In genomic region chrX:85855938-85856337, GRCm38 (mm10) we compare ENCODE assay signal across 23 mouse cellular contexts. TPM values are rescaled to one million over a fixed set of nuclear protein-coding genes. Genes with fewer than 3 reads are reported as not detected.
A peak's percentile ranks its signal among the peaks of the same experiment; 100 is the strongest.
DNase-seq lines count a peak whose midpoint lies in the region; ATAC-seq and TF ChIP-seq lines count a peak whose summit lies in the region.
"Had no signal": no experiment of that assay in that cellular context is flagged by ENCODE, and none has a peak within 500 bp of the region (broad histone marks: within the 10 kb centered on the region; RNA-seq: fewer than 3 reads in every experiment).

No protein-coding gene starts in this region.

- no peaks in the 10 kb centered on the region for H3K4me1 ChIP-seq in intestine, embryonic 15.5 days (replicated peaks)
- no peaks in the 10 kb centered on the region for H3K4me1 ChIP-seq in intestine, postnatal 0 days (replicated peaks; ENCODE audit: control insufficient read depth, insufficient read depth, low read length)
- no peaks in the 10 kb centered on the region for H3K4me1 ChIP-seq in kidney, embryonic 16.5 days (ENCODE audit: insufficient read depth, low read length)
- no peaks in the 10 kb centered on the region for H3K4me1 ChIP-seq in forebrain, embryonic 12.5 days
- H3K4me1 ChIP-seq: embryonic facial prominence, embryonic 12.5 days; forebrain, embryonic 13.5 days; heart, embryonic 13.5 days; hindbrain, embryonic 15.5 days had no signal

- intact Hi-C loops in gastrocnemius, postnatal 14 days (cut with DNase I; ENCODE audit: low total_unique reads): no loop called here

- H3K4me3 ChIP-seq in intestine, embryonic 15.5 days (replicated peaks): no peak overlapping the region
- H3K4me3 ChIP-seq in intestine, postnatal 0 days (ENCODE audit: low read depth, low read length): no peak overlapping the region
- no peak overlapping the region for H3K4me3 ChIP-seq in kidney, embryonic 16.5 days (ENCODE audit: low read length)
- no peak overlapping the region for H3K4me3 ChIP-seq in forebrain, embryonic 12.5 days (replicated peaks)
- H3K4me3 ChIP-seq: embryonic facial prominence, embryonic 12.5 days; forebrain, embryonic 13.5 days; gastrocnemius, adult 2 months; heart, embryonic 13.5 days; hindbrain, embryonic 15.5 days had no signal

- H3K36me3 ChIP-seq in intestine, embryonic 15.5 days: no peaks in the 10 kb centered on the region
- no peaks in the 10 kb centered on the region for H3K36me3 ChIP-seq in intestine, postnatal 0 days (ENCODE audit: control insufficient read depth, insufficient read depth)
- no peaks in the 10 kb centered on the region for H3K36me3 ChIP-seq in kidney, embryonic 16.5 days (ENCODE audit: insufficient read depth, low read length)
- H3K36me3 ChIP-seq in forebrain, embryonic 12.5 days (replicated peaks): no peaks in the 10 kb centered on the region
- H3K36me3 ChIP-seq: embryonic facial prominence, embryonic 12.5 days; G1E; heart, embryonic 13.5 days; hindbrain, embryonic 15.5 days had no signal

- H3K27me3 ChIP-seq in intestine, embryonic 15.5 days (replicated peaks): no peaks in the 10 kb centered on the region
- H3K27me3 ChIP-seq in intestine, postnatal 0 days (replicated peaks; ENCODE audit: control insufficient read depth, insufficient read depth, low read length): no peaks in the 10 kb centered on the region
- no peaks in the 10 kb centered on the region; the same call in 1 of the 2 replicates for H3K27me3 ChIP-seq in kidney, embryonic 16.5 days (ENCODE audit: insufficient read depth, low read length)
- H3K27me3 ChIP-seq in forebrain, embryonic 12.5 days: no peaks in the 10 kb centered on the region
- H3K27me3 ChIP-seq: embryonic facial prominence, embryonic 12.5 days; forebrain, embryonic 13.5 days; heart, embryonic 13.5 days; hindbrain, embryonic 15.5 days had no signal

- no peak overlapping the region for H3K4me2 ChIP-seq in intestine, embryonic 15.5 days (replicated peaks)
- no peak overlapping the region for H3K4me2 ChIP-seq in intestine, postnatal 0 days (replicated peaks; ENCODE audit: low read depth)
- no peak overlapping the region for H3K4me2 ChIP-seq in kidney, embryonic 16.5 days (replicated peaks; ENCODE audit: low read depth, low read length)
- H3K4me2 ChIP-seq in forebrain, embryonic 12.5 days: no peak overlapping the region
- H3K4me2 ChIP-seq: embryonic facial prominence, embryonic 12.5 days; forebrain, embryonic 13.5 days; heart, embryonic 13.5 days; hindbrain, embryonic 15.5 days had no signal

- H3K9ac ChIP-seq in intestine, embryonic 15.5 days: no peak overlapping the region
- no peak overlapping the region for H3K9ac ChIP-seq in intestine, postnatal 0 days (ENCODE audit: low read depth, low read length)
- H3K9ac ChIP-seq in kidney, embryonic 16.5 days (replicated peaks; ENCODE audit: low read length): no peak overlapping the region
- no peak overlapping the region for H3K9ac ChIP-seq in forebrain, embryonic 12.5 days
- H3K9ac ChIP-seq: embryonic facial prominence, embryonic 12.5 days; forebrain, embryonic 13.5 days; heart, embryonic 13.5 days; hindbrain, embryonic 15.5 days had no signal

- TF ChIP-seq CTCF in intestine, postnatal 0 days (IDR thresholded peaks at IDR 0.05; ENCODE audit: low read depth): no peak

- DNase-seq in kidney, adult 8-10 months: peak; percentile 5 to 73
- DNase-seq in kidney, postnatal 25 days: peak; percentile 5 to 39
- no peak for DNase-seq in gastrocnemius, postnatal 14 days
- DNase-seq in adrenal gland, adult 18-20 months (ENCODE audit: low spot score in 2 of 2): no peak
- DNase-seq: adrenal gland, postnatal 10 days; B cell, adult 2 months; cerebellum, adult 11-12 months; cerebellum, adult 9-10 months; cerebellum, postnatal 25 days; gastrocnemius, adult 2 months; gastrocnemius, postnatal 36 days; heart, adult 11 months; heart, postnatal 36 days had no signal

- ATAC-seq in intestine, embryonic 15.5 days: peak; percentile 62
- no peak for ATAC-seq in intestine, postnatal 0 days
- peak; percentile 74; the same call in 1 of the 2 replicates for ATAC-seq in kidney, embryonic 16.5 days (ENCODE audit: low FRiP score, low TSS enrichment)
- ATAC-seq in forebrain, embryonic 12.5 days (ENCODE audit: low FRiP score): no peak
- ATAC-seq: CD4-positive, CD25-positive, alpha-beta regulatory T cell, adult 4 months; forebrain, embryonic 13.5 days had no signal

- H3K9me3 ChIP-seq in intestine, embryonic 15.5 days: no peaks in the 10 kb centered on the region
- H3K9me3 ChIP-seq in intestine, postnatal 0 days (ENCODE audit: control insufficient read depth): no peaks in the 10 kb centered on the region
- H3K9me3 ChIP-seq in kidney, embryonic 16.5 days (ENCODE audit: low read length): no peaks in the 10 kb centered on the region
- no peaks in the 10 kb centered on the region for H3K9me3 ChIP-seq in forebrain, embryonic 12.5 days
- H3K9me3 ChIP-seq: embryonic facial prominence, embryonic 12.5 days; forebrain, embryonic 13.5 days; G1E; hindbrain, embryonic 15.5 days had no signal

- WGBS in intestine, embryonic 15.5 days: 49% methylated on average over 3 of the region's 3 CpGs
- 50% methylated on average over 3 of the region's 3 CpGs for WGBS in intestine, postnatal 0 days
- WGBS in kidney, embryonic 16.5 days: 75% methylated on average over 3 of the region's 3 CpGs
- 74% methylated on average over 3 of the region's 3 CpGs for WGBS in forebrain, embryonic 12.5 days

- no peak overlapping the region for H3K27ac ChIP-seq in intestine, embryonic 15.5 days
- H3K27ac ChIP-seq in intestine, postnatal 0 days (ENCODE audit: low read depth, low read length): no peak overlapping the region
- no peak overlapping the region for H3K27ac ChIP-seq in kidney, embryonic 16.5 days (ENCODE audit: low read length)
- no peak overlapping the region for H3K27ac ChIP-seq in forebrain, embryonic 12.5 days
- H3K27ac ChIP-seq: embryonic facial prominence, embryonic 12.5 days; forebrain, embryonic 13.5 days; gastrocnemius, adult 2 months; heart, embryonic 13.5 days; hindbrain, embryonic 15.5 days had no signal

RNA-seq across cellular contexts. Expression of gene 5430427O19Rik, which starts 14.2 kb away (rescaled TPM):
- polyA plus RNA-seq in intestine, embryonic 15.5 days (2015; fragmentation: Nextera tagmentation; extraction: Ambion mirVana): 0.10 and 0.20 TPM in 2 replicates
- 0.07 and 0.17 TPM in 2 replicates for polyA plus RNA-seq in intestine, postnatal 0 days (2015; fragmentation: Nextera tagmentation; extraction: Ambion mirVana)
- polyA plus RNA-seq in kidney, embryonic 16.5 days (2015; fragmentation: Nextera tagmentation; extraction: Ambion mirVana): 0.07 and 0.15 TPM in 2 replicates
- 0.13 TPM in 1 of 2 replicates, not detected in the other for polyA plus RNA-seq in forebrain, embryonic 12.5 days (2016; fragmentation: Nextera tagmentation; extraction: Ambion mirVana)
- under 1 TPM in 1 of 2 experiments, not detected in 1; 0.06 TPM for total RNA-seq in gastrocnemius, postnatal 14 days (2021)
- under 1 TPM; 0.17 to 0.58 TPM for total RNA-seq in adrenal gland, adult 18-20 months (2021)
- polyA plus RNA-seq: hindbrain, embryonic 15.5 days had no signal

Comparison
In these comparisons a context has a peak if more than half of its experiments do, and no peak if none do; other contexts are left out.
1. ATAC-seq: peak in intestine, embryonic 15.5 days (single experiment) and kidney, embryonic 16.5 days (single experiment); none in intestine, postnatal 0 days (single experiment) and forebrain, embryonic 12.5 days (single experiment).
2. DNase-seq: peak in kidney, adult 8-10 months (2 of 2) and kidney, postnatal 25 days (2 of 2); none in gastrocnemius, postnatal 14 days (single experiment) and adrenal gland, adult 18-20 months (0 of 2).